ENCODE assay signal across 8 mouse cellular contexts in genomic region chr13:21974221-21974725, GRCm38 (mm10). TPM values are rescaled to one million over a fixed set of nuclear protein-coding genes. Genes with fewer than 3 reads are reported as not detected.
DNase-seq lines count a peak whose midpoint lies in the region; ATAC-seq and TF ChIP-seq lines count a peak whose summit lies in the region.

No protein-coding gene starts in this region.

- H3K9me3 ChIP-seq in heart, embryonic 11.5 days (replicated peaks; ENCODE audit: control insufficient read depth, low read length): no peaks in the 10 kb centered on the region
- no peaks in the 10 kb centered on the region for H3K9me3 ChIP-seq in kidney, embryonic 16.5 days (ENCODE audit: low read length)

- peak overlapping the region; percentile 73; the same call in 1 of the 2 replicates for H3K27ac ChIP-seq in heart, embryonic 11.5 days (ENCODE audit: low read depth, low read length)
- peak overlapping the region; percentile 93 for H3K27ac ChIP-seq in kidney, embryonic 16.5 days (ENCODE audit: low read length)
- peak overlapping the region; percentile 72 for H3K27ac ChIP-seq in liver, adult 2 months (replicated peaks; ENCODE audit: insufficient read depth, low read depth, low read length)

- H3K4me1 ChIP-seq in heart, embryonic 11.5 days (ENCODE audit: control insufficient read depth, insufficient read depth, low read length): no peaks in the 10 kb centered on the region
- 0 out of 2 replicates have a peak, but pooled peaks cover 3% of the 10 kb centered on the region for H3K4me1 ChIP-seq in kidney, embryonic 16.5 days (ENCODE audit: insufficient read depth, low read length)
- no peaks in the 10 kb centered on the region for H3K4me1 ChIP-seq in liver, adult 2 months (ENCODE audit: control insufficient read depth, insufficient read depth, low read length)

- peak overlapping the region; percentile 46 for H3K4me2 ChIP-seq in heart, embryonic 11.5 days
- H3K4me2 ChIP-seq in kidney, embryonic 16.5 days (replicated peaks; ENCODE audit: low read depth, low read length): peak overlapping the region; percentile 49
- H3K4me2 ChIP-seq in myocyte (ENCODE audit: low read depth): peak overlapping the region; percentile 47

- H3K36me3 ChIP-seq in heart, embryonic 11.5 days (ENCODE audit: control insufficient read depth, insufficient read depth, low read length): no peaks in the 10 kb centered on the region
- no peaks in the 10 kb centered on the region for H3K36me3 ChIP-seq in kidney, embryonic 16.5 days (ENCODE audit: insufficient read depth, low read length)
- no peaks in the 10 kb centered on the region for H3K36me3 ChIP-seq in liver, adult 2 months (ENCODE audit: control insufficient read depth, insufficient read depth, low read length)
- H3K36me3 ChIP-seq in myocyte (ENCODE audit: control insufficient read depth, insufficient read depth): no peaks in the 10 kb centered on the region
- no peaks in the 10 kb centered on the region for H3K36me3 ChIP-seq in splenic B cell, adult 2 months (ENCODE audit: control insufficient read depth, insufficient read depth, low read length, poor library complexity, severe bottlenecking)

- peak; percentile 86 for TF ChIP-seq CTCF in liver, adult 2 months (IDR thresholded peaks at IDR 0.05; ENCODE audit: low read depth, low read length)

- H3K27me3 ChIP-seq in heart, embryonic 11.5 days (ENCODE audit: control insufficient read depth, insufficient read depth, low read length): peaks cover 3% of the 10 kb centered on the region
- no peaks in the 10 kb centered on the region for H3K27me3 ChIP-seq in kidney, embryonic 16.5 days (ENCODE audit: insufficient read depth, low read length)
- no peaks in the 10 kb centered on the region for H3K27me3 ChIP-seq in liver, adult 2 months (ENCODE audit: control insufficient read depth, insufficient read depth, low read length)
- H3K27me3 ChIP-seq in myocyte (ENCODE audit: control insufficient read depth, insufficient read depth, insufficient read length): no peaks in the 10 kb centered on the region
- H3K27me3 ChIP-seq in splenic B cell, adult 2 months (ENCODE audit: control insufficient read depth, insufficient read depth, low read length, poor library complexity, severe bottlenecking): no peaks in the 10 kb centered on the region

- H3K79me2 ChIP-seq in liver, adult 2 months (ENCODE audit: control insufficient read depth, insufficient read depth, low read length): no peaks in the 10 kb centered on the region
- H3K79me2 ChIP-seq in myocyte (ENCODE audit: control insufficient read depth, insufficient read depth): no peaks in the 10 kb centered on the region

- H3K9ac ChIP-seq in heart, embryonic 11.5 days (ENCODE audit: low read depth, low read length): peak overlapping the region; percentile 88
- peak overlapping the region; percentile 83 for H3K9ac ChIP-seq in kidney, embryonic 16.5 days (replicated peaks; ENCODE audit: low read length)
- peak overlapping the region; percentile 73 for H3K9ac ChIP-seq in liver, adult 2 months (ENCODE audit: low read depth, low read length)

- peak; percentile 95 for DNase-seq in A20 (ENCODE audit: low read depth, low spot score)
- DNase-seq in brain, adult 2 months (ENCODE audit: low read depth, low spot score): peak; percentile 93
- peak; percentile 76 for DNase-seq in liver, adult 2 months (ENCODE audit: extremely low read depth, low read depth, low spot score)
- peak; percentile 93 for DNase-seq in splenic B cell, adult 2 months (ENCODE audit: low read depth, low spot score)

- under 1% methylated on average over 23 of the region's 23 CpGs for WGBS in heart, embryonic 11.5 days (ENCODE audit: insufficient replicate concordance)
- under 1% methylated on average over 23 of the region's 23 CpGs for WGBS in kidney, embryonic 16.5 days
- WGBS in liver, adult 2 months: under 1% methylated on average over 23 of the region's 23 CpGs

- no peak for TF ChIP-seq POLR2A in liver, adult 2 months (IDR thresholded peaks at IDR 0.05; ENCODE audit: extremely low read depth, insufficient read depth, low read length)
- no peak for TF ChIP-seq POLR2A in myocyte (IDR thresholded peaks at IDR 0.05; ENCODE audit: insufficient read length, low read depth)

- H3K4me3 ChIP-seq in heart, embryonic 11.5 days (ENCODE audit: low read depth, low read length): peak overlapping the region; percentile 66
- peak overlapping the region; percentile 77 for H3K4me3 ChIP-seq in kidney, embryonic 16.5 days (ENCODE audit: low read length)
- peak overlapping the region; percentile 73 for H3K4me3 ChIP-seq in liver, adult 2 months (ENCODE audit: insufficient read depth, low read depth, low read length)
- peak overlapping the region; percentile 47 for H3K4me3 ChIP-seq in myocyte

- peak overlapping the region; percentile 62 for H3ac ChIP-seq in myocyte (ENCODE audit: control insufficient read depth, insufficient read length)

- ATAC-seq in erythroblast, adult 5-6 weeks (replicated peaks; ENCODE audit: low FRiP score, poor library complexity, severe bottlenecking): peak; percentile 95
- peak; percentile 77; the same call in 1 of the 2 replicates for ATAC-seq in heart, embryonic 11.5 days (replicated peaks; ENCODE audit: insufficient number of reproducible peaks, low FRiP score, low TSS enrichment)
- ATAC-seq in kidney, embryonic 16.5 days (ENCODE audit: low FRiP score, low TSS enrichment): peak; percentile 92

TF ChIP-seq in myocyte, 11 proteins besides CTCF, POLR2A, EP300 and RAD21:
- no peak for TF ChIP-seq SRF (IDR thresholded peaks at IDR 0.05; ENCODE audit: control insufficient read depth, insufficient read length, low read depth)
- no peak for TF ChIP-seq POLR2AphosphoS2 (IDR thresholded peaks at IDR 0.05; ENCODE audit: insufficient read length, low read depth)
- no peak for TF ChIP-seq TCF3 (IDR thresholded peaks at IDR 0.05; ENCODE audit: insufficient read length, low read depth)
- no peak for TF ChIP-seq USF1 (IDR thresholded peaks at IDR 0.05; ENCODE audit: low read depth)
- TF ChIP-seq E2F4 (IDR thresholded peaks at IDR 0.05; ENCODE audit: insufficient read depth): no peak
- no peak for TF ChIP-seq MYOD1 (IDR thresholded peaks at IDR 0.05; ENCODE audit: control insufficient read depth in 1 of 3, insufficient read length in 2 of 3, low read depth in 2 of 3)
- TF ChIP-seq MYOG (IDR thresholded peaks at IDR 0.05; ENCODE audit: control insufficient read depth in 1 of 3, insufficient read depth in 1 of 3, insufficient read length in 2 of 3, low read depth in 2 of 3): no peak
- TF ChIP-seq TCF12 (IDR thresholded peaks at IDR 0.05; ENCODE audit: insufficient read depth, poor library complexity, severe bottlenecking): no peak
- TF ChIP-seq MAX (IDR thresholded peaks at IDR 0.05; ENCODE audit: low read depth): no peak

RNA-seq across cellular contexts. Expression of gene Pom121l2, which starts 6.7 kb away (rescaled TPM):
- total RNA-seq in erythroblast, adult 5-6 weeks (2015; ENCODE audit: low replicate concordance): not detected in 2 replicates
- not detected in 2 replicates for total RNA-seq in erythroblast, adult 5-6 weeks (2017; ENCODE audit: low replicate concordance)
- not detected in 2 replicates for polyA plus RNA-seq in heart, embryonic 11.5 days (2014; fragmentation: Nextera tagmentation; extraction: Ambion mirVana)
- 0.15 and 0.26 TPM in 2 replicates for polyA plus RNA-seq in kidney, embryonic 16.5 days (2015; fragmentation: Nextera tagmentation; extraction: Ambion mirVana)
- total RNA-seq in liver, adult 2 months (2014; rRNA removed): not detected in 2 replicates
- not detected in 2 replicates for polyA plus RNA-seq in liver, adult 2 months (2012; rRNA removed)
- polyA plus RNA-seq in myocyte (2012; fragmentation: generic; extraction: Trizol): not detected

RNA-seq across cellular contexts. Expression of gene Zfp184, which starts 29.4 kb away (rescaled TPM):
- 0.19 and 2.9 TPM in 2 replicates for total RNA-seq in erythroblast, adult 5-6 weeks (2015; ENCODE audit: low replicate concordance)
- total RNA-seq in erythroblast, adult 5-6 weeks (2017; ENCODE audit: low replicate concordance): 0.34 and 2.5 TPM in 2 replicates
- polyA plus RNA-seq in heart, embryonic 11.5 days (2014; fragmentation: Nextera tagmentation; extraction: Ambion mirVana): 6.7 and 7.6 TPM in 2 replicates
- polyA plus RNA-seq in kidney, embryonic 16.5 days (2015; fragmentation: Nextera tagmentation; extraction: Ambion mirVana): 11.6 and 13.7 TPM in 2 replicates
- 0.18 and 0.60 TPM in 2 replicates for total RNA-seq in liver, adult 2 months (2014; rRNA removed)
- polyA plus RNA-seq in liver, adult 2 months (2012; rRNA removed): 0.07 and 0.11 TPM in 2 replicates
- 0.89 TPM for polyA plus RNA-seq in myocyte (2012; fragmentation: generic; extraction: Trizol)

RNA-seq across cellular contexts. Expression of gene Prss16, which starts 35.3 kb away (rescaled TPM):
- 2.7 and 6.3 TPM in 2 replicates for total RNA-seq in erythroblast, adult 5-6 weeks (2015; ENCODE audit: low replicate concordance)
- 1.8 and 2.2 TPM in 2 replicates for total RNA-seq in erythroblast, adult 5-6 weeks (2017; ENCODE audit: low replicate concordance)
- 0.24 and 0.66 TPM in 2 replicates for polyA plus RNA-seq in heart, embryonic 11.5 days (2014; fragmentation: Nextera tagmentation; extraction: Ambion mirVana)
- 0.32 and 0.97 TPM in 2 replicates for polyA plus RNA-seq in kidney, embryonic 16.5 days (2015; fragmentation: Nextera tagmentation; extraction: Ambion mirVana)
- total RNA-seq in liver, adult 2 months (2014; rRNA removed): not detected in 2 replicates
- polyA plus RNA-seq in liver, adult 2 months (2012; rRNA removed): 0.12 TPM in 1 of 2 replicates, not detected in the other
- polyA plus RNA-seq in myocyte (2012; fragmentation: generic; extraction: Trizol): 0.34 TPM

Comparison
In these comparisons a context has a peak if more than half of its experiments do, and no peak if none do; other contexts are left out.
1. Peak in every context shown above with its lines: DNase-seq, ATAC-seq, H3K4me3 ChIP-seq and H3K27ac ChIP-seq.